Mouse (Mus musculus) layer of hippocampus, postnatal 25 days (tissue): ENCODE results near the gene Inf2. TPM values are rescaled to one million over a fixed set of nuclear protein-coding genes. Genes with fewer than 3 reads are reported as not detected.

Experiments used
- DNase-seq, 2 experiments: peaks; one replicate each; pipeline ENCODE4 v3.0.0; 2022; ENCODE audit warnings: mixed read lengths in 2 of 2, low spot score in 1 of 2; ENCODE audit errors: extremely low spot score in 1 of 2
- total RNA-seq, 2 experiments: library from RNA; stranded (reverse); gene quantifications; 2 replicates each; pipeline ENCODE4 v1.2.3; 2021

Gene Inf2
- total RNA-seq, 2 experiments from 2014 or later: 116 to 146 TPM

GRCm38 (mm10) chr12:112562462-112562861, 26.1 kb upstream of the Inf2 start:
- DNase-seq: no peak

- no peak for DNase-seq
Measured at GRCm38 (mm10) chr12:112563011-112563410, 25.6 kb upstream of the Inf2 start.

- DNase-seq: no peak
Measured at GRCm38 (mm10) chr12:112570160-112570559, 18.4 kb upstream of the Inf2 start.

GRCm38 (mm10) chr12:112571064-112571463, 17.5 kb upstream of the Inf2 start:
- DNase-seq: no peak

GRCm38 (mm10) chr12:112575274-112575986, 13.2 kb upstream of the Inf2 start:
- no peak for DNase-seq

- DNase-seq: no peak
Measured at GRCm38 (mm10) chr12:112576341-112576740, 12.2 kb upstream of the Inf2 start.

GRCm38 (mm10) chr12:112576749-112577148, 11.8 kb upstream of the Inf2 start:
- no peak for DNase-seq

GRCm38 (mm10) chr12:112578296-112579090, 10.1 kb upstream of the Inf2 start:
- DNase-seq: no peak

GRCm38 (mm10) chr12:112579430-112579829, 9.2 kb upstream of the Inf2 start:
- DNase-seq: no peak

- no peak for DNase-seq
Measured at GRCm38 (mm10) chr12:112579926-112580325, 8.7 kb upstream of the Inf2 start.

GRCm38 (mm10) chr12:112581113-112581512, 7.5 kb upstream of the Inf2 start:
- no peak for DNase-seq

- no peak for DNase-seq
Measured at GRCm38 (mm10) chr12:112584954-112585353, 3.6 kb upstream of the Inf2 start.

GRCm38 (mm10) chr12:112585924-112586538, 2.6 kb upstream of the Inf2 start:
- DNase-seq: peak in 1 of 2 experiments; percentile 40

- no peak for DNase-seq
Measured at GRCm38 (mm10) chr12:112587125-112588124, 1.2 kb upstream of the Inf2 start.

- no peak for DNase-seq
Measured at GRCm38 (mm10) chr12:112589491-112590191, 1.1 kb downstream of the Inf2 start.

- DNase-seq: no peak
Measured at GRCm38 (mm10) chr12:112590566-112591239, 2.1 kb downstream of the Inf2 start.

- DNase-seq: no peak
Measured at GRCm38 (mm10) chr12:112591240-112591639, 2.7 kb downstream of the Inf2 start.

GRCm38 (mm10) chr12:112591730-112592129, 3.1 kb downstream of the Inf2 start:
- no peak for DNase-seq
